Mouse (Mus musculus) heart, postnatal 14 days (tissue): ENCODE data around the gene Etfb. TPM values are rescaled to one million over a fixed set of nuclear protein-coding genes. Genes with fewer than 3 reads are reported as not detected.

Experiments
- DNase-seq, 2 experiments: peaks; one replicate each; pipeline ENCODE4 v3.0.0; 2021 to 2022
- intact Hi-C: fragments of 180-260 bp; cut with DNase I; formaldehyde crosslinking; loops from one replicate; pipeline ENCODE4 v1.15.1; 2025
- total RNA-seq, 2 experiments: library from RNA; stranded (reverse); gene quantifications; 2 replicates each; pipeline ENCODE4 v1.2.3; 2021

The Etfb gene
- total RNA-seq, 2 experiments from 2014 or later, result 1,151 to 1,177 TPM

- intact Hi-C loops, result loop anchor here (5.0 to 10.0 kb wide), 2 partner anchors 139 to 229 kb away; partner anchors contain the start of gene Ctu1
- peak; percentile 81 to 86 for DNase-seq
Observed at GRCm38 (mm10) chr7:43443126-43443916, 562 bp upstream of the Etfb start.

- intact Hi-C loops, result loop anchor here (10.0 kb wide), 1 partner anchor 143 kb away; no protein-coding TSS in a partner anchor
- no peak for DNase-seq
Observed at GRCm38 (mm10) chr7:43447801-43448200, 3.9 kb downstream of the Etfb start.

GRCm38 (mm10) chr7:43448246-43448645, 4.4 kb downstream of the Etfb start:
- DNase-seq, result peak in 1 of 2 experiments; percentile 45
- intact Hi-C loops, result loop anchor here (10.0 kb wide), 1 partner anchor 143 kb away; no protein-coding TSS in a partner anchor

GRCm38 (mm10) chr7:43449811-43450210, 5.9 kb downstream of the Etfb start:
- intact Hi-C loops, result loop anchor here (10.0 kb wide), 1 partner anchor 145 kb away; no protein-coding TSS in a partner anchor
- DNase-seq, result no peak

GRCm38 (mm10) chr7:43451726-43452125, 7.8 kb downstream of the Etfb start:
- intact Hi-C loops, result no loop called here

GRCm38 (mm10) chr7:43452609-43453008, 8.7 kb downstream of the Etfb start:
- DNase-seq, result peak in 1 of 2 experiments; percentile 40

More at GRCm38 (mm10) chr7:43451726-43452125, 7.8 kb downstream of the Etfb start:
- no peak for DNase-seq

GRCm38 (mm10) chr7:43453599-43454355, 9.9 kb downstream of the Etfb start:
- DNase-seq, result no peak
- intact Hi-C loops, result no loop called here

More at GRCm38 (mm10) chr7:43452609-43453008, 8.7 kb downstream of the Etfb start:
- intact Hi-C loops, result no loop called here

- no peak for DNase-seq
- intact Hi-C loops, result no loop called here
Observed at GRCm38 (mm10) chr7:43454371-43454770, 10.5 kb downstream of the Etfb start.

- intact Hi-C loops, result loop anchor here (10.0 kb wide), 1 partner anchor 62 kb away; no protein-coding TSS in a partner anchor
- DNase-seq, result no peak
Observed at GRCm38 (mm10) chr7:43462851-43463250, 19.0 kb downstream of the Etfb start, which contains the start of gene Vsig10l. TSS of gene Vsig10l (plus strand) at chr7:43463151.

- intact Hi-C loops, result loop anchor here (2.0 to 10.0 kb wide), 2 partner anchors 19 to 61 kb away; partner anchors contain the start of genes Etfb and Gm45233
Observed at GRCm38 (mm10) chr7:43463976-43464375, 20.1 kb downstream of the Etfb start.

GRCm38 (mm10) chr7:43464864-43465343, 21.0 kb downstream of the Etfb start:
- peak in 1 of 2 experiments; percentile 21 for DNase-seq
- intact Hi-C loops, result loop anchor here (1.0 to 10.0 kb wide), 4 partner anchors 20 to 163 kb away; partner anchors contain the start of genes Etfb and Gm45233

More at GRCm38 (mm10) chr7:43463976-43464375, 20.1 kb downstream of the Etfb start:
- no peak for DNase-seq

- intact Hi-C loops, result loop anchor here (1.0 to 10.0 kb wide), 4 partner anchors 21 to 163 kb away; partner anchors contain the start of genes Etfb and Gm45233
- peak; percentile 84 to 90 for DNase-seq
Observed at GRCm38 (mm10) chr7:43465344-43466098, 21.6 kb downstream of the Etfb start.

GRCm38 (mm10) chr7:43466099-43466694, 22.3 kb downstream of the Etfb start:
- intact Hi-C loops, result loop anchor here (5.0 to 10.0 kb wide), 2 partner anchors 59 to 164 kb away; no protein-coding TSS in a partner anchor
- DNase-seq, result peak; percentile 87 to 93

GRCm38 (mm10) chr7:43470373-43470772, 26.5 kb downstream of the Etfb start:
- intact Hi-C loops, result no loop called here
- DNase-seq, result no peak

- intact Hi-C loops, result no loop called here
Observed at GRCm38 (mm10) chr7:43475706-43476105, 31.8 kb downstream of the Etfb start.

GRCm38 (mm10) chr7:43476376-43476775, 32.5 kb downstream of the Etfb start:
- no peak for DNase-seq
- intact Hi-C loops, result no loop called here

More at GRCm38 (mm10) chr7:43475706-43476105, 31.8 kb downstream of the Etfb start:
- no peak for DNase-seq

GRCm38 (mm10) chr7:43481191-43481590, 37.3 kb downstream of the Etfb start:
- DNase-seq, result no peak
- intact Hi-C loops, result no loop called here

GRCm38 (mm10) chr7:43482090-43482716, 38.3 kb downstream of the Etfb start:
- peak in 1 of 2 experiments; percentile 40 for DNase-seq
- intact Hi-C loops, result no loop called here

GRCm38 (mm10) chr7:43483236-43483635, 39.4 kb downstream of the Etfb start:
- intact Hi-C loops, result no loop called here
- peak in 1 of 2 experiments; percentile 26 for DNase-seq
